Mouse (Mus musculus) midbrain, embryonic 16.5 days (tissue): ENCODE data around the gene Ptpn11. TPM values are rescaled to one million over a fixed set of nuclear protein-coding genes. Genes with fewer than 3 reads are reported as not detected.
A peak's percentile ranks its signal among the peaks of the same experiment; 100 is the strongest.

Experiments
- ATAC-seq: fragments of 200-750 bp; cut with Nextera tagmentation; 2 replicates; pipeline ENCODE4 v1.8.0; 2017; ENCODE audit warnings: moderate TSS enrichment
- H3K27ac ChIP-seq: fragments of 300-500 bp; sonication (generic); 2 replicates; pipeline ENCODE4 v1.5.1; 2014; ENCODE audit warnings: mild to moderate bottlenecking, low read length, mixed read lengths
- H3K27me3 ChIP-seq: fragments of 300-500 bp; sonication (generic); 2 replicates; pipeline ENCODE4 v1.6.1; 2014; ENCODE audit warnings: low read depth, low read length, mixed read lengths; ENCODE audit not compliant: control insufficient read depth, insufficient read depth
- H3K36me3 ChIP-seq: fragments of 300-500 bp; sonication (generic); 2 replicates; pipeline ENCODE4 v1.6.1; 2014; ENCODE audit warnings: mild to moderate bottlenecking, low read length, moderate library complexity, mixed read lengths; ENCODE audit not compliant: control insufficient read depth, insufficient read depth
- H3K4me1 ChIP-seq: fragments of 300-500 bp; sonication (generic); 2 replicates; pipeline ENCODE4 v1.6.1; 2014; ENCODE audit warnings: mild to moderate bottlenecking, low read length, mixed read lengths; ENCODE audit not compliant: control insufficient read depth, insufficient read depth
- H3K4me2 ChIP-seq: fragments of 300-500 bp; sonication (generic); 2 replicates; pipeline ENCODE4 v1.6.1; 2014; ENCODE audit warnings: mild to moderate bottlenecking, low read length, mixed read lengths
- H3K4me3 ChIP-seq: fragments of 300-500 bp; sonication (generic); 2 replicates; pipeline ENCODE4 v1.5.1; 2014; ENCODE audit warnings: low read depth, mild to moderate bottlenecking, low read length, moderate library complexity, mixed read lengths
- H3K9ac ChIP-seq: fragments of 300-500 bp; sonication (generic); 2 replicates; pipeline ENCODE4 v1.6.1; 2014; ENCODE audit warnings: low read depth, low read length, mixed read lengths
- H3K9me3 ChIP-seq: fragments of 300-500 bp; sonication (generic); replicated peaks from 2 replicates; pipeline ENCODE4 v1.6.1; 2014; ENCODE audit warnings: mild to moderate bottlenecking, low read length, mixed read lengths; ENCODE audit not compliant: control insufficient read depth, poor library complexity, severe bottlenecking
- WGBS: fragments of 180-500 bp; shearing (Covaris S2); extraction: QIAGEN DNeasy Blood & Tissue Kit; methylation state at CpG from one replicate; pipeline ENCODE4 v1.1.7; 2014; 5-methylcytosine and 5-hydroxymethylcytosine counted together
- polyA plus RNA-seq: library from polyadenylated mRNA; unstranded; fragments of >200 nt; fragmentation: Nextera tagmentation; extraction: Ambion mirVana; gene quantifications from 2 replicates; pipeline ENCODE4 v1.2.1, GENCODE M21; 2015

Ptpn11 gene
- polyA plus RNA-seq, 1 experiment from 2014 or later, result 18.4 TPM

DNA sequence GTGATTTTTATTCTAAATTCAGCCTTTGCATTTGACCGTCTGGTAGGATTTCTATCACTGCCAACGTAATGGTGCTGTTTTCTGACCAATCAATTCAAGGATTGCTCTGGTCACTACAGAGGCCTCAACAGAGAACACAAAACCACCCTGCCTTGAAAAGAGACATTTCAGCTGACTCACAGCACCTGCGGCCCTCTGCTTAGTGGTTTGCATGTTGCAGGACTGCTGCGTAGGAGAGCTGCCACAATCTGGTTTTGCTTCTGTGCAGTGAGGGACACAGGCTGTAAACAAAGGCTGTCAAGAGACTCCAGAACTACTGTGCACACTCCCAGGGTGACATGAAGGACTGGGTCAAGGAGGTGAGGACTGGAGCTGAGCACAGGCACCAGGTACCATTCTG is 40.5 kb downstream of the Ptpn11 start:
- Histone ChIP-seq H3K36me3 (peaks cover 38% of the 10 kb centered on the region), H3K4me3 (no peak overlapping the region), H3K9ac (no peak overlapping the region)

DNA sequence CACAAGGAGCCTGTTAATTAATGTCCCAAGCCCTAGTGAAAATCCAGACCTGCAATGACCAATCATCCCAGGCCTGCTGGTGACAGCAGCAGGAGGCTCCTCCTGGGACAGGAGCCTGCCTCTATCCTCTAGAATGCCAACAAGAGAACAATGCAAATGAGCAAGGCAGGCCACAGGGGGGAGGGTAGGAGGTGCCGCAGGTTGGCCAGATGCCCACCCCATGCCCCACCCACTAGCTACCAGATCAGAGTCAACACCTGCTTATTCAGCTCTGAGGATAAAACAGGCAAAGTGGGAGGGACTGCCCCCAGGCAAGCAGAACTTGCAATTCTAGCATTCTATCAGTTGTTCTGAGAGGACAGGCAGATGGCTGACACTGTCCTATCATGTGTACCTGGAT is 42.0 kb downstream of the Ptpn11 start:
- peaks cover 3% of the 10 kb centered on the region; the same call in 1 of the 2 replicates for H3K4me1 ChIP-seq
- no peak overlapping the region for H3K9ac ChIP-seq
- ATAC-seq, result no peak
- no peak overlapping the region for H3K27ac ChIP-seq
- H3K4me3 ChIP-seq, result no peak overlapping the region
- WGBS, result 61% methylated on average over 1 of the region's 1 CpGs
- H3K36me3 ChIP-seq, result peaks cover 35% of the 10 kb centered on the region
- no peaks in the 10 kb centered on the region for H3K9me3 ChIP-seq
- H3K27me3 ChIP-seq, result no peaks in the 10 kb centered on the region
- H3K4me2 ChIP-seq, result no peak overlapping the region

More for the DNA sequence above, 40.5 kb downstream of the Ptpn11 start:
- peaks cover 3% of the 10 kb centered on the region; the same call in 1 of the 2 replicates for H3K4me1 ChIP-seq
- 94% methylated on average over 4 of the region's 4 CpGs for WGBS
- ATAC-seq, result no peak
- H3K4me2 ChIP-seq, result no peak overlapping the region
- H3K9me3 ChIP-seq, result no peaks in the 10 kb centered on the region
- H3K27me3 ChIP-seq, result no peaks in the 10 kb centered on the region
- H3K27ac ChIP-seq, result no peak overlapping the region

DNA sequence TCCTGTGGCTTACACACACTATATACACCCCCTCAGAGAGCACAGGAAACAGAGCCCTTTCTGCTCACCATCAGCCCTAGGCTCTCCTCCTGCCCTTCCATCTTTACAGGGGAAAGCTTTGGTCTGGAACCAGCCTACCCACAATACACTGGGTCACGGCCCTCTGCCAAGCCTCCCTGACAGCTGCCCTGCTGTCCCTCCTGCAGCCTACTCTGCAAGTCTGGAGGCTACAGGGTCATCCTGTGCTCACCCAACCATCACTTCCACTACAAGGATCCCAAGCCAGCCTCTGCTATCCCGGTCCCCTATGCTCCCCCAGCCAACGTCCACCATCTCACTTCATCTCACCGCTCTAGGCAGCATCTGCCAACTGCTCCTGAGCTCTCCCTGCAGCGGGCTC is 44.9 kb downstream of the Ptpn11 start:
- H3K27me3 ChIP-seq, result no peaks in the 10 kb centered on the region
- no peak overlapping the region for H3K4me2 ChIP-seq
- H3K4me1 ChIP-seq, result peaks cover 7% of the 10 kb centered on the region; the same call in 1 of the 2 replicates
- H3K36me3 ChIP-seq, result peaks cover 22% of the 10 kb centered on the region
- H3K27ac ChIP-seq, result no peak overlapping the region
- no peak overlapping the region for H3K9ac ChIP-seq
- no peak for ATAC-seq
- no peaks in the 10 kb centered on the region for H3K9me3 ChIP-seq
- WGBS, result 94% methylated on average over 5 of the region's 5 CpGs
- H3K4me3 ChIP-seq, result no peak overlapping the region

DNA sequence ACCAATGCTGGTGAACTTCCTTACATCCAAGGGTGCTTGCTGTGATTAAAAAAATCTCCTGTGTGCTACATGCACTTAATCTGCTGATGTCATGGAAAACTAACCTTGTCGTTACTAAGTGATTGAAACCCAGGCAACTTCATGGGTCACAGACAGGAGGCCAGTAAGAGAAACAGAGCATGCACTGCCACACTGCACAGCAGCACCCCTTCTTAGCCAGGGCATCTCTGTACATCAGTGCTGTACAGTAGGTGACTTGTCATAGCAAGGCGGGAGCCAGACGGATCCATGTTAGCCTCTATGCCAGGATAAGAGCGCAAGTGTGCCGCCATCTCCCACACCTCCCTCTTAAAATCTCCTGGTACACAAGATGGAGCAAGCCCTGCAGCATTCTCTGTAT is 45.6 kb downstream of the Ptpn11 start:
- peak; percentile 48; the same call in 1 of the 2 replicates for ATAC-seq
- no peaks in the 10 kb centered on the region for H3K9me3 ChIP-seq
- H3K27me3 ChIP-seq, result no peaks in the 10 kb centered on the region
- WGBS, result 82% methylated on average over 5 of the region's 5 CpGs
- no peak overlapping the region for H3K9ac ChIP-seq
- no peak overlapping the region for H3K27ac ChIP-seq
- no peak overlapping the region for H3K4me3 ChIP-seq
- peaks cover 17% of the 10 kb centered on the region for H3K36me3 ChIP-seq
- H3K4me1 ChIP-seq, result peaks cover 7% of the 10 kb centered on the region; the same call in 1 of the 2 replicates
- no peak overlapping the region for H3K4me2 ChIP-seq

DNA sequence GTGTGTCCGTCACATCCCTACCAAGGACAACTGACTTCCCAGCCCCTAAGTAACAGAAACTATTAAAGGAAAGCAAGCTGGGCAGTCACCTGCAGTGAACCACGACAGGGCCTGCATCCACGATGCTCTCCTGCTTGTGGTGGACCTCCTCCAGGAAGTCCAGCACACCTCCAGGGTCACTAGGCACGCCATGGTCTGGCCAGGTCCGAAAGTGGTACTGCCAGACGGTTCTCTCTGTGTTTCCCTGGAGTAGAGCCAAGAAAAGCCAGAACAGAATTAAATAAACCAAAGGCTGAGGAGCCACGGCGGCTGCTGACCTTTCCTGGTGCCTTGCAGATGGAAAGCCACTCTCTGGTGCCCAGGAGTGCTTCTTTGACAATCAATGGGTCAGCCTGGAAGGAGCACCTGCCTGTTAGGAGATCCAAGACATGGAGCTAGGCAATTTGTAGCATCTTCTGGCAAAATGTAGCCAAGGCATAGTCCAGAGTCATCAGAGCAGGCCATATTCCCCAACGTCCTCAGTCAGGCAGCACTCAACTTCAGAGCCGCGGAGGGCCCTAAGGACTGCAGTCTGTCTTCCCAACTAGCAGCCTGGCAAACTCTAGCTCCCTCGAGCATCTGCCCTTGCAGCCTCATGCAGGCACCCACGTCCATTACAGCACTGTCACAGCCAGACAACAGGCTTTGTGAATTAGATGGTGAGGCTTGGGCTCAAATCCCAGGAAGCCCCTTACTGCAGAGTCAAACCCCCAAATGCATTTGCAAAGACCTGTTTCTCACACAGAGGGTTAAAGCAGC is 46.6 kb downstream of the Ptpn11 start:
- peaks cover 14% of the 10 kb centered on the region; the same call in 1 of the 2 replicates for H3K36me3 ChIP-seq
- no peak overlapping the region for H3K4me2 ChIP-seq
- no peak overlapping the region for H3K9ac ChIP-seq
- H3K27me3 ChIP-seq, result no peaks in the 10 kb centered on the region
- ATAC-seq, result no peak
- peaks cover 7% of the 10 kb centered on the region; the same call in 1 of the 2 replicates for H3K4me1 ChIP-seq
- H3K9me3 ChIP-seq, result no peaks in the 10 kb centered on the region
- peak overlapping the region; percentile 13 for H3K27ac ChIP-seq
- H3K4me3 ChIP-seq, result no peak overlapping the region
- 82% methylated on average over 13 of the region's 13 CpGs for WGBS

DNA sequence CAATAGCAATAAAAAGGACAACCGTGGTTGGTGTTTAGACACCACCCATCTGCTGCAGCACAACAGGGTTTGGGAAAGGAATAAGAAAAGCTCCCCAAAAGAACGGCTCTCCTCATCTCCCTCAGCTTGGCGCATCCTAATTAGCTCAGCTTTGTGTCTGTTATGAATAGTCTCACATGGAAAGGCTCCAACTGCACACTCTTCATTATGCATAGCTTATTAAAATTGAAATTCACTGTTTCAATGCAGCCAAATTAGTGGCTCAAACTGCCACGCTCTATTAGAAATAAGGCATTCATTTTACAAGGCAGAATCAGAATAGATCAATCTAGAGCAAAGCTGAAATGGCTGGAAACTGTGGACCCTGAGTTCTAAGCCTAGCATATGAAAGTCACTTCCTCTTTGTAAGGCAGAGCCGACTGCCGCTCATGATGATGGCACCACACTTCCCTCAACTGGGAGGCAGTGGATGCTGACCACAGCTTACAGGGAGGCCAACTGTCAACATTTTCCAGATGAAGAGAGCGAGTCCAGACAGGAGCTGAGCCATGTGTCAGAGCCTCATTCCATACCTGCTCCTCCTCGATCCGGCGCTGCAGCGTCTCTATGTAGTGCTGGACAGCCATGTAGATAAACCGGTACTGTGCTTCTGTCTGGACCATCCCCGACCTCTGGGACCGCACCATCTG is 48.6 kb downstream of the Ptpn11 start:
- Histone ChIP-seq H3K4me2 (no peak overlapping the region), H3K9me3 (no peaks in the 10 kb centered on the region), H3K27me3 (no peaks in the 10 kb centered on the region), H3K9ac (no peak overlapping the region), H3K36me3 (peaks cover 16% of the 10 kb centered on the region; the same call in 1 of the 2 replicates), H3K4me3 (no peak overlapping the region), H3K27ac (peak overlapping the region; percentile 78), H3K4me1 (peaks cover 7% of the 10 kb centered on the region; the same call in 1 of the 2 replicates)
- 66% methylated on average over 14 of the region's 14 CpGs for WGBS
- ATAC-seq, result peak; percentile 51; the same call in 1 of the 2 replicates

DNA sequence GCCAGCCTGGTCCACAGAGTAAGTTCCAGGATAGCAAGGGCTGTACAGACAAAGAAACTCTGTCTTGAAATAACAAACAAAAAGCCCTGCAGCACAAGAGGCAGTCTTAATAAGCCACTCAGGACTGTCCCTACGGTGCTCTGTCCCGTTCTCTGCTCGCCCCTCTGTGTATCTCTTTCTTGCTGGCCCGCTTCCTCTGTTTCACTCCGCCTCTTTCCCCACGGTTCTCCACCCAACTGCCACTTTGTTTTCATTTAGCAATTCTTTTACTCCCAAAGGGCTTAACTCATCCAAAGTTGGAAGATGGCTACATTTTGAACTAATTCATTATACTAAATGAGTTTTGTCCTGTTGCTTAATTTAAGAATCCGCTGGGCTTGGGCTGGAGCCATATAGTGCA is 50.9 kb downstream of the Ptpn11 start:
- no peak overlapping the region for H3K4me3 ChIP-seq
- no peak overlapping the region for H3K9ac ChIP-seq
- no peak for ATAC-seq
- 0 out of 2 replicates have a peak, but pooled peaks cover 4% of the 10 kb centered on the region for H3K4me1 ChIP-seq
- no peaks in the 10 kb centered on the region for H3K27me3 ChIP-seq
- peaks cover 31% of the 10 kb centered on the region for H3K36me3 ChIP-seq
- no peak overlapping the region for H3K4me2 ChIP-seq
- 70% methylated on average over 7 of the region's 7 CpGs for WGBS
- no peaks in the 10 kb centered on the region for H3K9me3 ChIP-seq
- no peak overlapping the region for H3K27ac ChIP-seq

DNA sequence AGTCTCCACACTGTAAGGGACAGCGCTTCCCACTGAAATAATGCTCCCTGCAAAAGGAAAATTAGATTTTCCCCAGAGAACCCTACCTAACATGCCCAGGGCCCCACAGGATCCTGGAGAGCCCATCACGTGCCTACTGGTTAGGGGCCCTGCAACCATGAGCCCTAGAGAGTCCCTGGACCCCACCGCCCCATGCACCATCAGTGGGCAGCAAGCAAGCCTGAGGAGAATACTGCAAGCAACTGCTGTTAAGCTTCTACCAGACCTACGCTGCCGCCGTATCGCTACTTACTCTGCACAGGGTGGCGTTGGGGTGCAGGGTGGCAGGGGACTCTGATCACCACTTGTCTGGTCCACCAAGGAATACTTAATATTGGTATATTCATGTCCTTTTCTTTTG is 54.1 kb downstream of the Ptpn11 start:
- Histone ChIP-seq H3K4me1 (no peaks in the 10 kb centered on the region), H3K27me3 (no peaks in the 10 kb centered on the region), H3K27ac (no peak overlapping the region), H3K36me3 (peaks cover 43% of the 10 kb centered on the region), H3K4me2 (no peak overlapping the region), H3K9me3 (no peaks in the 10 kb centered on the region), H3K4me3 (no peak overlapping the region), H3K9ac (no peak overlapping the region)
- WGBS, result 97% methylated on average over 8 of the region's 8 CpGs
- ATAC-seq, result no peak

DNA sequence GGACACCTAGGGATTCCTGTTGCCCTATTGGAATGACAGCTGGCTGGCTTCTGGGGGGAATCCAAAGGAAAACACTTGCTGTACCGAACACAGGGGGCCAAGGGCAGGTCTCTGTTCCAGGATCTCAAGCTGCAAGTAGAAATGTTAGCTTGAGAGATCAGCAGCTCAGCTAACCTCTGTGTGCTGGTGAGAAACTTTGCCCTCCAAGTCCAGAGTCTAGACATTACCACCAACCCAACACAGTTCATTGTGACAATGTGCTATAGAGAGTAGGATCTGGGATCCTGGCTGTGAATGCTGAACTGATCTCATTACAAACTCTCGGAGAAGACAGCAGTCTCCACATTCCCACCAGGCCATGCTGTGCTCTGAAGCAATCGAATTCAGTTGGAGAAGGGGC is 59.4 kb downstream of the Ptpn11 start:
- Histone ChIP-seq H3K9me3 (no peaks in the 10 kb centered on the region), H3K9ac (no peak overlapping the region), H3K4me2 (no peak overlapping the region), H3K4me1 (no peaks in the 10 kb centered on the region), H3K4me3 (no peak overlapping the region), H3K27ac (no peak overlapping the region), H3K36me3 (peaks cover 34% of the 10 kb centered on the region), H3K27me3 (no peaks in the 10 kb centered on the region)
- WGBS, result 93% methylated on average over 3 of the region's 3 CpGs
- ATAC-seq, result no peak
